9 mouse cellular contexts compared by ENCODE assay signal in genomic region chr11:12314278-12315043, GRCm38 (mm10).
DNase-seq lines count a peak whose midpoint lies in the region; ATAC-seq and TF ChIP-seq lines count a peak whose summit lies in the region.
"Had no signal": no experiment of that assay in that cellular context is flagged by ENCODE, and none has a peak within 500 bp of the region (broad histone marks: within the 10 kb centered on the region; RNA-seq: fewer than 3 reads in every experiment).

No protein-coding gene starts in this region.

- H3K27ac ChIP-seq in left cerebral cortex, adult 2 months: no peak overlapping the region
- H3K27ac ChIP-seq in midbrain, embryonic 14.5 days (replicated peaks; ENCODE audit: low read depth, low read length): no peak overlapping the region
- H3K27ac ChIP-seq: limb, embryonic 15.5 days had no signal

- H3K4me2 ChIP-seq in midbrain, embryonic 14.5 days (ENCODE audit: low read length): no peak overlapping the region
- H3K4me2 ChIP-seq: limb, embryonic 15.5 days had no signal

- no peak overlapping the region for H3K4me3 ChIP-seq in left cerebral cortex, adult 2 months
- H3K4me3 ChIP-seq in midbrain, embryonic 14.5 days (replicated peaks; ENCODE audit: low read depth, low read length): no peak overlapping the region
- H3K4me3 ChIP-seq: limb, embryonic 15.5 days had no signal

- 0 out of 2 replicates have a peak, but pooled peaks cover 4% of the 10 kb centered on the region for H3K4me1 ChIP-seq in midbrain, embryonic 14.5 days (ENCODE audit: control insufficient read depth, insufficient read depth, low read length)
- H3K4me1 ChIP-seq: limb, embryonic 15.5 days had no signal

- H3K9me3 ChIP-seq in midbrain, embryonic 14.5 days (ENCODE audit: control insufficient read depth, low read length): no peaks in the 10 kb centered on the region
- H3K9me3 ChIP-seq: limb, embryonic 15.5 days had no signal

- peak; percentile 21 to 30 for DNase-seq in adrenal gland, adult 18-20 months (ENCODE audit: low spot score in 2 of 2)
- DNase-seq in adrenal gland, postnatal 4 days (ENCODE audit: low spot score in 2 of 2): no peak
- DNase-seq in left cerebral cortex, adult 2 months (ENCODE audit: extremely low spot score in 1 of 2, low spot score in 2 of 2): no peak
- DNase-seq in left cerebral cortex, adult 11 months (ENCODE audit: low spot score): no peak
- DNase-seq in adipocyte (ENCODE audit: low spot score): peak; percentile 55
- peak; percentile 71 for DNase-seq in heart, postnatal 4 days
- peak; percentile 75 for DNase-seq in midbrain, embryonic 14.5 days
- no peak for DNase-seq in frontal cortex, postnatal 25 days (ENCODE audit: low spot score in 2 of 2)

- no peak for ATAC-seq in midbrain, embryonic 14.5 days (ENCODE audit: low FRiP score, low TSS enrichment)

- intact Hi-C loops in left cerebral cortex, adult 2 months (cut with DNase I): loop anchor here (1.0 to 2.0 kb wide), 2 partner anchors 45 to 218 kb away; no protein-coding TSS in a partner anchor

- no peak overlapping the region for H3K9ac ChIP-seq in midbrain, embryonic 14.5 days (replicated peaks; ENCODE audit: low read length)
- H3K9ac ChIP-seq: limb, embryonic 15.5 days had no signal

- H3K36me3 ChIP-seq in midbrain, embryonic 14.5 days (ENCODE audit: control insufficient read depth, insufficient read depth, low read length): no peaks in the 10 kb centered on the region
- H3K36me3 ChIP-seq: limb, embryonic 15.5 days had no signal

- peak; percentile 76 for TF ChIP-seq CTCF in left cerebral cortex, adult 2 months (IDR thresholded peaks at IDR 0.05)

- H3K27me3 ChIP-seq in midbrain, embryonic 14.5 days (ENCODE audit: control insufficient read depth, insufficient read depth, low read length): peaks cover 26% of the 10 kb centered on the region
- H3K27me3 ChIP-seq: limb, embryonic 15.5 days had no signal

- WGBS in midbrain, embryonic 14.5 days: 79% methylated on average over 6 of the region's 6 CpGs

Comparison
In these comparisons a context has a peak if more than half of its experiments do, and no peak if none do; other contexts are left out.
1. DNase-seq: peak in adrenal gland, adult 18-20 months (2 of 2), adipocyte (single experiment), heart, postnatal 4 days (single experiment) and midbrain, embryonic 14.5 days (single experiment); none in adrenal gland, postnatal 4 days (0 of 2), left cerebral cortex, adult 2 months (0 of 2), left cerebral cortex, adult 11 months (single experiment) and frontal cortex, postnatal 25 days (0 of 2).